Mouse (Mus musculus) thymus, adult 2 months (tissue): ENCODE data around the gene Slc35d2.

Experiments used
- CTCF ChIP-seq: fragments of 200-500 bp; IDR thresholded peaks from 2 replicates; pipeline ENCODE4 v1.5.1; 2012; ENCODE audit warnings: mild to moderate bottlenecking, control low read depth, low read length, moderate library complexity, borderline replicate concordance; ENCODE audit not compliant: control insufficient read depth, poor library complexity, insufficient read depth; ENCODE audit errors: extremely low read depth
- POLR2A ChIP-seq: fragments of 200-500 bp; IDR thresholded peaks from 2 replicates; pipeline ENCODE4 v1.6.1; 2012; ENCODE audit warnings: mild to moderate bottlenecking, low read length, control low read depth, moderate library complexity; ENCODE audit not compliant: control insufficient read depth, poor library complexity, insufficient read depth; ENCODE audit errors: extremely low read depth

DNA sequence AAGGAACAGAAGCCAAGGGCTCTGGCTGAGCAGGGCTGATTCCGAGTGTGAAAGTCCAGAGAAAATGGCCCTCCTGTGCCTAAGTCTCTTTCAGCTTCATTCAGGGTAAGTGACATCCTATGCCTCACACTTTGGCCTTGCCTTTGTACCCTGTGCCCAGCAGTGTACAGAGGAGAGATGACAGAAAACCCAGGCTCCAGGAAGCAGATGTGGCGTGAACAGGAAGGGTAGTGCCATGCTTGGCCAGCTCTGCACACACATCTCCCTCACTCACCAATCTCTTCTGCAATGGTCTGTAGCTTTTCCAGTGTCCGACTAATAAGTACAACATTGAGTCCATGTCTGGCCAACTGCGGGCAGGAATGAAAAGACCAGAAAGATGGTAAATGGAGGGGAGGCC lies 53.1 kb downstream of the Slc35d2 start:
- TF ChIP-seq CTCF, result no peak
- no peak for TF ChIP-seq POLR2A
